In genomic region chr2:29764831-29765230, GRCm38 (mm10) we compare ENCODE assay signal across 9 mouse cellular contexts. TPM values are rescaled to one million over a fixed set of nuclear protein-coding genes. Genes with fewer than 3 reads are reported as not detected.
DNase-seq lines count a peak whose midpoint lies in the region; ATAC-seq and TF ChIP-seq lines count a peak whose summit lies in the region.
"Had no signal": no experiment of that assay in that cellular context is flagged by ENCODE, and none has a peak within 500 bp of the region (broad histone marks: within the 10 kb centered on the region; RNA-seq: fewer than 3 reads in every experiment).

No protein-coding gene starts in this region.

- WGBS in hindbrain, embryonic 14.5 days, result 5% methylated on average over 1 of the region's 1 CpGs

- H3K27ac ChIP-seq in embryonic fibroblast, embryonic 13.5 days (ENCODE audit: insufficient read depth, low read length), result no peak overlapping the region
- H3K27ac ChIP-seq in hindbrain, embryonic 14.5 days, result no peak overlapping the region
- H3K27ac ChIP-seq: limb, embryonic 12.5 days had no signal

- ATAC-seq in hindbrain, embryonic 14.5 days (ENCODE audit: low FRiP score), result peak; percentile 68; the same call in 1 of the 2 replicates
- peak; percentile 83 for ATAC-seq in megakaryocyte-erythroid progenitor cell, adult 5-6 weeks (replicated peaks; ENCODE audit: low FRiP score, low TSS enrichment, poor library complexity, severe bottlenecking)

- no peaks in the 10 kb centered on the region for H3K9me3 ChIP-seq in hindbrain, embryonic 14.5 days (ENCODE audit: control insufficient read depth, low read length)
- H3K9me3 ChIP-seq: limb, embryonic 12.5 days had no signal

- H3K4me1 ChIP-seq in embryonic fibroblast, embryonic 13.5 days (ENCODE audit: control insufficient read depth, insufficient read depth, low read length), result no peaks in the 10 kb centered on the region
- no peaks in the 10 kb centered on the region for H3K4me1 ChIP-seq in hindbrain, embryonic 14.5 days (replicated peaks; ENCODE audit: control insufficient read depth, insufficient read depth, low read length)
- H3K4me1 ChIP-seq: limb, embryonic 12.5 days had no signal

- no peak overlapping the region for H3K4me2 ChIP-seq in hindbrain, embryonic 14.5 days (replicated peaks)
- H3K4me2 ChIP-seq: limb, embryonic 12.5 days had no signal

- TF ChIP-seq CTCF in embryonic fibroblast, embryonic 13.5 days (IDR thresholded peaks at IDR 0.05; ENCODE audit: borderline replicate concordance, insufficient read depth, low read length), result peak; percentile 94

- H3K9ac ChIP-seq in hindbrain, embryonic 14.5 days, result no peak overlapping the region
- H3K9ac ChIP-seq: limb, embryonic 12.5 days had no signal

- TF ChIP-seq POLR2A in embryonic fibroblast, embryonic 13.5 days (IDR thresholded peaks at IDR 0.05; ENCODE audit: low read depth, low read length), result no peak

- DNase-seq in gastrocnemius, adult 18-20 months (ENCODE audit: low spot score), result peak; percentile 57
- no peak for DNase-seq in gastrocnemius, postnatal 25 days
- peak; percentile 41 to 51 for DNase-seq in adrenal gland, postnatal 4 days (ENCODE audit: low spot score in 2 of 2)
- peak; percentile 72 for DNase-seq in hindbrain, embryonic 14.5 days (ENCODE audit: low spot score)
- DNase-seq in left cerebral cortex, adult 18-20 months (ENCODE audit: low spot score in 2 of 2), result peak; percentile 42 to 65
- DNase-seq in skeletal muscle tissue, adult 2 months (ENCODE audit: low read depth, low spot score), result peak; percentile 38

- no peak overlapping the region for H3K4me3 ChIP-seq in embryonic fibroblast, embryonic 13.5 days (ENCODE audit: insufficient read depth, low read length)
- no peak overlapping the region for H3K4me3 ChIP-seq in hindbrain, embryonic 14.5 days (replicated peaks; ENCODE audit: low read length)
- H3K4me3 ChIP-seq: limb, embryonic 12.5 days had no signal

- no peaks in the 10 kb centered on the region for H3K27me3 ChIP-seq in hindbrain, embryonic 14.5 days (ENCODE audit: control insufficient read depth, insufficient read depth, low read length)

- no peaks in the 10 kb centered on the region for H3K36me3 ChIP-seq in hindbrain, embryonic 14.5 days (replicated peaks; ENCODE audit: control insufficient read depth, insufficient read depth)
- H3K36me3 ChIP-seq: limb, embryonic 12.5 days had no signal

RNA-seq across cellular contexts. Expression of gene Gm13547, which starts 5.7 kb away (rescaled TPM):
- total RNA-seq in gastrocnemius, adult 18-20 months (2021), result not detected
- not detected for total RNA-seq in gastrocnemius, postnatal 25 days (2021)
- not detected for total RNA-seq in adrenal gland, postnatal 4 days (2021)
- polyA plus RNA-seq in embryonic fibroblast, embryonic 13.5 days (2011; ENCODE audit: insufficient read length, low read depth, missing spikeins), result not detected in 2 replicates
- not detected in 2 replicates for polyA plus RNA-seq in hindbrain, embryonic 14.5 days (2014; fragmentation: Nextera tagmentation; extraction: Ambion mirVana)
- not detected for total RNA-seq in left cerebral cortex, adult 18-20 months (2021)
- total RNA-seq in megakaryocyte-erythroid progenitor cell, adult 5-6 weeks (2014; fragmentation: Nextera tagmentation), result 3.6 TPM in 1 of 2 replicates, not detected in the other
- not detected in 2 replicates for total RNA-seq in megakaryocyte-erythroid progenitor cell, adult 5-6 weeks (2017)
- polyA plus RNA-seq: limb, embryonic 12.5 days had no signal

RNA-seq across cellular contexts. Expression of gene Gm13420, which starts 13.3 kb away (rescaled TPM):
- not detected for total RNA-seq in gastrocnemius, adult 18-20 months (2021)
- not detected for total RNA-seq in gastrocnemius, postnatal 25 days (2021)
- total RNA-seq in adrenal gland, postnatal 4 days (2021), result 1 to 10 TPM in 1 of 2 experiments, not detected in 1; 1.8 TPM
- polyA plus RNA-seq in embryonic fibroblast, embryonic 13.5 days (2011; ENCODE audit: insufficient read length, low read depth, missing spikeins), result not detected in 2 replicates
- polyA plus RNA-seq in hindbrain, embryonic 14.5 days (2014; fragmentation: Nextera tagmentation; extraction: Ambion mirVana), result 0.20 and 0.36 TPM in 2 replicates
- total RNA-seq in left cerebral cortex, adult 18-20 months (2021), result 1 to 10 TPM; 2.1 to 2.5 TPM
- total RNA-seq in megakaryocyte-erythroid progenitor cell, adult 5-6 weeks (2014; fragmentation: Nextera tagmentation), result not detected in 2 replicates
- total RNA-seq in megakaryocyte-erythroid progenitor cell, adult 5-6 weeks (2017), result not detected in 2 replicates
- polyA plus RNA-seq: limb, embryonic 12.5 days had no signal

RNA-seq across cellular contexts. Expression of gene Coq4, which starts 22.5 kb away (rescaled TPM):
- 1 to 10 TPM; 8.6 to 9.0 TPM for total RNA-seq in gastrocnemius, adult 18-20 months (2021)
- 1 to 10 TPM; 7.4 to 8.3 TPM for total RNA-seq in gastrocnemius, postnatal 25 days (2021)
- total RNA-seq in adrenal gland, postnatal 4 days (2021), result 10 to 100 TPM; 20.3 to 22.5 TPM
- polyA plus RNA-seq in embryonic fibroblast, embryonic 13.5 days (2011; ENCODE audit: insufficient read length, low read depth, missing spikeins), result 9.3 and 12.6 TPM in 2 replicates
- 35.1 and 35.3 TPM in 2 replicates for polyA plus RNA-seq in hindbrain, embryonic 14.5 days (2014; fragmentation: Nextera tagmentation; extraction: Ambion mirVana)
- total RNA-seq in left cerebral cortex, adult 18-20 months (2021), result 10 to 100 TPM; 26.5 to 27.9 TPM
- 13.6 and 20.9 TPM in 2 replicates for total RNA-seq in megakaryocyte-erythroid progenitor cell, adult 5-6 weeks (2014; fragmentation: Nextera tagmentation)
- 4.2 and 7.2 TPM in 2 replicates for total RNA-seq in megakaryocyte-erythroid progenitor cell, adult 5-6 weeks (2017)

RNA-seq across cellular contexts. Expression of gene Trub2, which starts 23.5 kb away (rescaled TPM):
- total RNA-seq in gastrocnemius, adult 18-20 months (2021), result 10 to 100 TPM; 27.7 to 30.3 TPM
- 10 to 100 TPM; 24.8 to 24.9 TPM for total RNA-seq in gastrocnemius, postnatal 25 days (2021)
- total RNA-seq in adrenal gland, postnatal 4 days (2021), result 10 to 100 TPM; 56.8 to 57.3 TPM
- 22.5 and 33.3 TPM in 2 replicates for polyA plus RNA-seq in embryonic fibroblast, embryonic 13.5 days (2011; ENCODE audit: insufficient read length, low read depth, missing spikeins)
- 23.9 and 26.3 TPM in 2 replicates for polyA plus RNA-seq in hindbrain, embryonic 14.5 days (2014; fragmentation: Nextera tagmentation; extraction: Ambion mirVana)
- 10 to 100 TPM; 39.3 to 39.5 TPM for total RNA-seq in left cerebral cortex, adult 18-20 months (2021)
- 36.2 and 44.9 TPM in 2 replicates for total RNA-seq in megakaryocyte-erythroid progenitor cell, adult 5-6 weeks (2014; fragmentation: Nextera tagmentation)
- total RNA-seq in megakaryocyte-erythroid progenitor cell, adult 5-6 weeks (2017), result 28.5 and 65.2 TPM in 2 replicates

RNA-seq across cellular contexts. Expression of gene Slc27a4, which starts 37.6 kb away (rescaled TPM):
- 1 to 10 TPM; 6.5 to 7.0 TPM for total RNA-seq in gastrocnemius, adult 18-20 months (2021)
- 10 to 100 TPM in 1 of 2 experiments, 1 to 10 TPM in 1; 8.2 to 10.7 TPM for total RNA-seq in gastrocnemius, postnatal 25 days (2021)
- 10 to 100 TPM; 31.0 to 34.0 TPM for total RNA-seq in adrenal gland, postnatal 4 days (2021)
- polyA plus RNA-seq in embryonic fibroblast, embryonic 13.5 days (2011; ENCODE audit: insufficient read length, low read depth, missing spikeins), result 18.5 and 22.1 TPM in 2 replicates
- polyA plus RNA-seq in hindbrain, embryonic 14.5 days (2014; fragmentation: Nextera tagmentation; extraction: Ambion mirVana), result 40.1 and 43.7 TPM in 2 replicates
- total RNA-seq in left cerebral cortex, adult 18-20 months (2021), result 10 to 100 TPM; 72.1 to 75.8 TPM
- total RNA-seq in megakaryocyte-erythroid progenitor cell, adult 5-6 weeks (2014; fragmentation: Nextera tagmentation), result 3.6 and 5.5 TPM in 2 replicates
- total RNA-seq in megakaryocyte-erythroid progenitor cell, adult 5-6 weeks (2017), result 2.1 and 3.3 TPM in 2 replicates
